Mouse (Mus musculus) hematopoietic stem cell, adult 5-6 weeks (primary cell): ENCODE measurements around the gene Gpr180. TPM values are rescaled to one million over a fixed set of nuclear protein-coding genes. Genes with fewer than 3 reads are reported as not detected.
"Not testable (repeated sequence)": the region's sequence is repeated elsewhere in the genome, so short reads cannot be mapped to it uniquely, and the experiment has no call there.

Experiments used
- ATAC-seq, 2 experiments: fragments of 125-278 bp in 1 of 2; replicated peaks in 1 of 2; 2 replicates each; pipeline ENCODE4 v1.8.0; 2016 to 2017; ENCODE audit warnings: inconsistent platforms in 2 of 2, mild to moderate bottlenecking in 2 of 2, moderate number of reproducible peaks in 2 of 2, low read depth in 1 of 2, moderate TSS enrichment in 1 of 2; ENCODE audit not compliant: low FRiP score in 2 of 2, poor library complexity in 2 of 2, severe bottlenecking in 2 of 2, insufficient read depth in 1 of 2, low TSS enrichment in 1 of 2
- total RNA-seq: library from RNA; stranded (forward); fragments of 172-1452, 232-1000 nt; gene quantifications from 2 replicates; pipeline ENCODE4 v1.2.3, GENCODE M21; 2017

The Gpr180 gene
- 10.4 and 10.8 TPM in 2 replicates for total RNA-seq

DNA sequence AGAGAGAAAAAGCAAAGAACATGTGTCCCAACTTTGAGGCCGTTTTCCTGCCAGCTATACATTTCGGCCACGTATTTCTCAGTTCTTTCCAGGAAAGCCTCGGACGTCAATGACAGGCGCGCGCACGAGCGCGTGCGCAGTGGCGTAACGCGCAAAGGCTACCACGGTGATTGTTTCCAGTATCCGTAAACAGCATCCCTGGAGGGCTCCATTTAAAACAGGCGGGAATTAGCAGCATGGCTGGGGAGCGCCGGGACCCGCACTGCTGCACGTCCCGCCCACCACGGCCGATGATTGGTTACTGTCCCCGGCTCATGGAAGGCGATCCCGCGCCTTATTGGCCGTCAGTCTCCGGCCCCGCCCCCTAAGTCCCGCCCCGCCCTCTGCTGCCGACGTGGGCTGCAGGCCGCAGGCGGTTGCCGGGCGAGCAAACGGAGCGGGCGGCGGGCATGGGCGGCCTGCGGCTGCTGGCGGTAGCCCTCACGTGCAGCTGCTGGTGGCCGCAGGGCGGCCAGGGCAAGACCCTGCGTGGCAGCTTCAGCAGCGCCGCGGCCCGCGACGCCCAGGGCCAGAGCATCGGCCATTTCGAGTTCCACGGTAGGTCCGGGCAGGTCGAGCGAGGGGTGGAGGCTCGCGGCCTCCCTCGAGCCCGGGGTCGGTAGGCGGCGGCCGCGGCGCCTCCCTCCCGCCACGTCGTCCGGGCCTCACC is at the start of gene Gpr180:
Gpr180 (plus strand) TSS at position 415 of the 709 bp plus-strand sequence.
- ATAC-seq, result peak; percentile 90 to 93

- peak; percentile 68 to 79 for ATAC-seq
These were observed 48.3 kb upstream of the Gpr180 start for GRCm38 (mm10) chr14:118088437-118089207.

DNA sequence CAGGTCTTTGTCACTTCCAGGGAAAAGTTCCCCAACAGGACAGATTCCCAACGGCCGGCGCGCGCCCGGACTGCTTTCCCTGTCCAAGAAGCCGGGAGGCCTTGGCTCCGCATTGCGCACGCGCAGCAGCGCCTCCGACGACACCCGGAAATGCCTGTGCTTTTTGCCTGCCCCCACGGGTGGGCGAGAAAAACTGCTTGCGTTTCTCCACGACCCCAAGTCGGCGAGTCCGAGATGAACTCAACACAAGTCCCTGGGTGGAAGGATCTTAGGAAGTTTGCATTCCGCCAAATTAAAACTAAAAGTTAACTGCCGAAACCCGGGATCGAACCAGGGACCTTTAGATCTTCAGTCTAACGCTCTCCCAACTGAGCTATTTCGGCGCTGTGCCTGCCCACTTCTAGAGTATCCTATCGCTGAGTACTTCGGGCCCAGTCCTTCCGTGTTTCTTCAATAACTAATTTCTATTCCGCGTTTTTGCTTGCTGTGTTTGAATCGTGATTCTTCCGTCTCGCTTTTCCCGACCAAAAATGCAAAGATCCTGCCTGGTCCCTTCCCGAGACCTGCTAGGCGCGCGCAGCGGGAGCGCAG is 47.6 kb upstream of the Gpr180 start:
- ATAC-seq, result peak; percentile 71 to 81

DNA sequence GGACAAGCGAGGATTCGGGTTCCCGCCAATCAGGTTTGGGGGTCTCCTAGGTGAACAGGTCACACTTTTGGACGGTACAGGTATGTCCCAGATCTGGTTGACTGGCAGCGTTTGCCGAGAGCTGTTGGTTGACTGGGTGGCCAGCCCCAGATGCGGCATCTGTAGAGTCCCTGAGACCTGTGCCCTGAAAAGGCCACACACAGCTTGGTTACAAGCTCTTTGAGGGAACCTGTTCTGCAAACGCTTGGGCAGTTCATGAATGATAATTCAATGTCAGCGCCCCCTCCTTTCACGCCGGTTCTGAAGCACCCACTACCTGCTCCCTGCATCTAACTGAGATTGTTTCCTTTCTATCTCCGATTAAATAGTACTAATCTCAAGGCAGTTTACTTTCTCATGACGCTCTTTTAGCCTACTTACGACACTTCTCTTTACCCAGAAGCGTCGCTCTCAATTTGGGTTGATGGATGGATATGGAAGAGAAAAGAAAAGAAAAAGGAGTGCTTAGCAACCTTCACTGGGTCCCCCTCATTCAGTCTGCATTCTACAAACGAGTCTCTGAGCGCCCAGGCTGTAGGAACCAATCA is 47.1 kb upstream of the Gpr180 start:
- ATAC-seq, result peak; percentile 38 to 44; a peak in 3 of 4 replicates

DNA sequence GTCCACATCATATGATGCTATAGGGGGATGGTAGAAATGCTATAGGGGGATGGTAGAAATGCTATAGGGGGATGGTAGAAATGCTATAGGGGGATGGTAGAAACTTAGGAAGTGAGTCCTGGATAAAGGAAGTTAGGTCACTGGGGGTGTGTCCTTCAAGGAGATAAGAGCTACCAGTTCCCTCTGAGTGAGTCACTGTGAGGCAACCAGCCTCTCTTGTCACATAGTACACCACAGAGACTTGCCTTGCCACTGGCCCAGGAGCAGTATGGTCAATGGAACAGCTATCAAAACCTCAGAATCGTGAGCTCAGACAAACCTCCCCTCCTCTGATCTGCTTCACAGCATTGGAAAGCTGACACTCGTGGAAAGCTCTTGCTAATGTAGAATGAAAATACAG is 38.7 kb upstream of the Gpr180 start:
- ATAC-seq, result peak; percentile 80 to 82; a peak in 3 of 4 replicates

DNA sequence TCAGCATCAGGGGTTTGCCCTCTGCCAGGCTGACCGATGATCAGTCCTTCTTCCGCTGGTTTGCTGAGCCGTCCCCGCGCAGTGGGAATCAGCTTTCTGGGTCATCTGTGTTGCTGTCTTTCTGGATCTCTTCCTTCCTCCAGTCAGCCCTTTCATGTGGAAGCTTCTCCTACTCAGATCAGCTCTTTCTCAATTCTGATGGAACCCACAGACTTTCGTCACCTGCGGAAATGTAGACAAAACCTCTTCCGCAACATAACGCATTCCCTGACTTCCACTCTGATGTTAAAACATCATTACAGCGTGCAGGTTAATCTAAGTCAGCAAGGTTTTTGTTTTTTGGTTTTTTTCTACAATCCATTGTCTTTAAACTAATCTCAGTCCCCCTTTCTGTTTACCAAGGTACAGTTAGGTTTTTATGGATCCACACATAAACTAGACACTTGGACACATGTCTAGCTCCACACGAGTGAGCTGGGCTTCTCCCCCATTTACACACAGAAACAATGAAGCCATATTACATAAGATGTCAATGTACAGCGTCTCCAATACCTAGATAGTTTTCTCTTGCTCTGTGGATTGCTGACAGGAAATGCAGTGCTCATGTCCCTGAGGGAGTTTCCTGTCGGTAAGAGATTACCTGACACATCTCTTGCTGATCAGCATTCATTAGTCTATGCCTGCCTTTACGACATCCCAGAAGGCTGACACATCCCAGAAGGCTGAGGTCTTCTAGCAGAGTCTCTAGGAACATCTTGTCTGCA is 35.5 kb upstream of the Gpr180 start:
- peak; percentile 46 to 71; a peak in 2 of 4 replicates for ATAC-seq

DNA sequence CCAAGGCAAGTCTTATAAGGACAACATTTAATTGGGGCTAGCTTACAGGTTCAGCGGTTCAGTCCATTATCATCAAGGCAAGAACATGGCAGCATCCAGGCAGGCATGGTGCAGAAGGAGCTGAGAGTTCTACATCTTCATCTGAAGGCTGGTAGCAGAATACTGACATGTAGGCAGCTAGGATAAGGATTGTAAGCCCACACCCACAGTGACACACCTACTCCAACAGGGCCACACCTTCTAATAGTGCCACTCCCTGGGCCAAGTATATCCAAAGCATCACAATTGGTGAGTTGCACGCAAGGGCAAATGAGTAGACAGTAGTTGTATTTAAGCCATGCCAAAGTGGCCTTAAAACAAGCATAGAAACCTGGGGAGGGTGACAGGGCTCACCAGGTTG is 29.5 kb upstream of the Gpr180 start:
- not testable (repeated sequence) for ATAC-seq

- no peak for ATAC-seq
These were observed 23.8 kb upstream of the Gpr180 start for GRCm38 (mm10) chr14:118113116-118113515.

GRCm38 (mm10) chr14:118124129-118124528 is 12.8 kb upstream of the Gpr180 start:
- 0 out of 4 replicates have a peak, but pooled peaks have one; percentile 32 to 42 for ATAC-seq

DNA sequence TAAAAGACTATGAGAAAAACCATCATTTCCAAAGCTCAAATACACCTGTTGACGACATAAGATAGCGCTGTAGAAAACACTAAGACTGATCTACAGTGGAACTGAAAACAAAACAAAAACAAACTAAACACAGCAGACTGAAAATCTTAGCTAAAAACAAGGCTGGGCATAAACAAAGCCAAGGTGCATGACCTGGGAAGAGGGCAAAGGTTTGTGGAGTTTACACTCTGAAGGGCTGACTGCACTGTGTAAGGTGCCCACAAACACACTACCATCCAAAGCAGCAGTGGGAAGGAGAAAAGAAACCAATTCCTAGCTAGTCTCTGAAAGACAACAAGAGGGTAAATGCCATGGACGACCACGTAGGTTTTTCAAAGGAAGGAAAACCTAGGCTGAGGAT is 12.2 kb upstream of the Gpr180 start:
- ATAC-seq, result no peak

- no peak for ATAC-seq
These were observed 10.7 kb upstream of the Gpr180 start for GRCm38 (mm10) chr14:118126301-118126700.

DNA sequence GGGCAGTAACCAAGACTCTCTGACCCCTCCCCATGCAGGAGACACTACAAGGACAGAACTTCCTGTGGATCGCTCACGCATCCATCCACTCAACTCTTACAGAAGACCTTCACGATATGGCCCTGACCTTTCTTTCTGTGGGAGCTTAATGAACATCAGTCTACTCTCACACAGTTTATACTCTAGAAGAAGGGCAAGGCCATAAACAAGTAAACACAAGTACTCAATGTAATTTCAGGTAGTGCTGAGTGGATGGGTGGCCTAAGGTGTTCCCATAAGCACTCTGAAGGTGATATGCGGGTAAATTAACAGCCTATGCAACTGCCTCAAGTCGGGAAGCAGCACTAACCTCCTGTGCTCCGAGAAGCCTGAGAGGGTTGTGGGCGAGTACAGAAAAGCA is 5.5 kb upstream of the Gpr180 start:
- no peak for ATAC-seq

GRCm38 (mm10) chr14:118131931-118132641 is 4.9 kb upstream of the Gpr180 start:
- ATAC-seq, result peak; percentile 13 to 22; a peak in 2 of 4 replicates

GRCm38 (mm10) chr14:118132642-118132977 is 4.3 kb upstream of the Gpr180 start, which contains the start of gene Tgds:
Tgds (minus strand) TSS chr14:118132755.
- ATAC-seq, result peak; percentile 72 to 77

DNA sequence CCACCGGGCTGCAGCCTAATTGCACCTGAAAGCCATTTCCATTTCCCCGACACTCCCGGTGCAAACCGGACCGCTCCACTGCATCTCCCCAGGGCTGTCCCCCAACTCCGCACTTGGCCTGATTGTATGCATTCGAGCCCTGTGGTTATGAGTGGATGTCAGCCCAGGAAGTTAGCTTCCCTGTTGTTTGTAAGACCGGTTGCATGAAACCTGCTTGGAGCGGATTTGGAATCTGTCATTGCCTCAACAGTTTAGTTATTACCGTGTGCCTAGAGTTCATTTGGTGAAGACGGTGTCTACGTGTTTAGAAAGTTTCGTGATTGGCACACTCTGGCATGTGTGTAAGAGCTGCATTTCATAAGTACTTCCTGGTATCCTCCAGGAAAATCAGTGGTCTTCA is 529 bp downstream of the Gpr180 start:
- peak in 1 of 2 experiments; percentile 12; a peak in 2 of 4 replicates for ATAC-seq

DNA sequence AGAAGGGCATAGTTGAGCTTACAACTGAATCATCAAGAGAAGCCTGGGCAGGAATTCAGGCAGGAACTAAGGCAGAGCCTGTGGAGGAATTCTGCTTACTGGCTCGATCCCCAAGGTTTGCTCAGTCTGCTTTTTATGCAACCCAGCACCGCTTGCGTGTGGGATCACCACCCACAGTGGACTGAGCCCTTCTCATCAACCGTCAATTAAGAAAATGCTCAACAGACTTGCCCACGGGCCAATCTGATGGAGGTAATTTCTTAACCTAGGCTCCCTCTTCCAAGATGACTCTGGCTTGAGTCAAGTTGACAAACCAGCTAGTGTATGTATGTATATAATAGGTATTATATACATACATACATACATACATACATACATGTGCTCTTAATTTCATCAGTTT is 5.3 kb downstream of the Gpr180 start:
- no peak for ATAC-seq

- ATAC-seq, result no peak
These were observed 11.1 kb downstream of the Gpr180 start for GRCm38 (mm10) chr14:118148046-118148445.
